In genomic region chr17:31129452-31129851, GRCm38 (mm10) we compare ENCODE assay signal across 21 mouse cellular contexts. TPM values are rescaled to one million over a fixed set of nuclear protein-coding genes. Genes with fewer than 3 reads are reported as not detected.
DNase-seq lines count a peak whose midpoint lies in the region; ATAC-seq and TF ChIP-seq lines count a peak whose summit lies in the region.
"Had no signal": no experiment of that assay in that cellular context is flagged by ENCODE, and none has a peak within 500 bp of the region (broad histone marks: within the 10 kb centered on the region; RNA-seq: fewer than 3 reads in every experiment).

Gene Tff3, minus strand, starts transcription at chr17:31129646.

- no peak for TF ChIP-seq EP300 in liver, postnatal 0 days (IDR thresholded peaks at IDR 0.05; ENCODE audit: low read depth)

- no peak within 1 kb of the TSS for H3K9ac ChIP-seq in hindbrain, embryonic 13.5 days
- H3K9ac ChIP-seq in liver, postnatal 0 days (replicated peaks): no peak within 1 kb of the TSS
- H3K9ac ChIP-seq: forebrain, embryonic 12.5 days; hindbrain, embryonic 14.5 days; midbrain, embryonic 12.5 days had no signal

- TF ChIP-seq CTCF in thymus, adult 2 months (IDR thresholded peaks at IDR 0.05; ENCODE audit: borderline replicate concordance, control insufficient read depth, extremely low read depth, insufficient read depth, low read length, poor library complexity): no peak
- no peak for TF ChIP-seq CTCF in liver, postnatal 0 days (IDR thresholded peaks at IDR 0.05; ENCODE audit: low read depth)

- WGBS in hindbrain, embryonic 10.5 days: 27% methylated on average over 2 of the region's 2 CpGs
- 21% methylated on average over 2 of the region's 2 CpGs for WGBS in hindbrain, embryonic 13.5 days
- 68% methylated on average over 2 of the region's 2 CpGs for WGBS in thymus, adult 2 months
- 31% methylated on average over 2 of the region's 2 CpGs for WGBS in liver, postnatal 0 days (ENCODE audit: insufficient replicate concordance)

- H3K4me2 ChIP-seq in hindbrain, embryonic 13.5 days: no peak within 1 kb of the TSS
- peak within 1 kb of the TSS; percentile 44 for H3K4me2 ChIP-seq in liver, postnatal 0 days (ENCODE audit: low read depth, low read length)
- H3K4me2 ChIP-seq: forebrain, embryonic 12.5 days; hindbrain, embryonic 14.5 days; midbrain, embryonic 12.5 days had no signal

- H3K27ac ChIP-seq in hindbrain, embryonic 10.5 days: no peak within 1 kb of the TSS
- no peak within 1 kb of the TSS for H3K27ac ChIP-seq in hindbrain, embryonic 13.5 days
- no peak within 1 kb of the TSS for H3K27ac ChIP-seq in thymus, adult 2 months (ENCODE audit: control insufficient read depth, insufficient read depth, low read length)
- H3K27ac ChIP-seq in liver, postnatal 0 days (ENCODE audit: low read depth): no peak within 1 kb of the TSS
- H3K27ac ChIP-seq: forebrain, embryonic 12.5 days; hindbrain, embryonic 14.5 days; left cerebral cortex, adult 2 months; midbrain, embryonic 12.5 days had no signal

- no peak for ATAC-seq in hindbrain, embryonic 13.5 days (ENCODE audit: low FRiP score)
- peak; percentile 67 for ATAC-seq in liver, postnatal 0 days
- ATAC-seq: lung, postnatal 0 days; Patski had no signal

- peak; percentile 25 for DNase-seq in hindbrain, embryonic 10.5 days (ENCODE audit: low spot score)
- DNase-seq in thymus, adult 2 months: no peak
- no peak for DNase-seq in thymus, postnatal 36 days
- peak; percentile 39 for DNase-seq in liver, postnatal 0 days
- DNase-seq in yolk sac, embryonic 10.5 days (ENCODE audit: low spot score): peak; percentile 74
- DNase-seq in adrenal gland, adult 2 months: no peak
- no peak for DNase-seq in ovary, postnatal 14 days (ENCODE audit: low spot score)
- DNase-seq: right cerebral cortex, postnatal 4 days; thymus, postnatal 4 days had no signal

- H3K9me3 ChIP-seq in hindbrain, embryonic 10.5 days: no peaks in the 10 kb centered on the region
- no peaks in the 10 kb centered on the region for H3K9me3 ChIP-seq in hindbrain, embryonic 13.5 days
- H3K9me3 ChIP-seq in liver, postnatal 0 days (ENCODE audit: low read length): no peaks in the 10 kb centered on the region
- H3K9me3 ChIP-seq: forebrain, embryonic 12.5 days; midbrain, embryonic 12.5 days had no signal

- no peak for TF ChIP-seq POLR2A in thymus, adult 2 months (IDR thresholded peaks at IDR 0.05; ENCODE audit: control insufficient read depth, extremely low read depth, insufficient read depth, low read length, poor library complexity)

- no peak within 1 kb of the TSS for H3K4me3 ChIP-seq in hindbrain, embryonic 10.5 days
- no peak within 1 kb of the TSS for H3K4me3 ChIP-seq in hindbrain, embryonic 13.5 days
- no peak within 1 kb of the TSS for H3K4me3 ChIP-seq in thymus, adult 2 months (ENCODE audit: control insufficient read depth, insufficient read depth, low read length)
- peak within 1 kb of the TSS; percentile 18 for H3K4me3 ChIP-seq in liver, postnatal 0 days (ENCODE audit: low read depth, low read length)
- H3K4me3 ChIP-seq: forebrain, embryonic 12.5 days; left cerebral cortex, adult 2 months; midbrain, embryonic 12.5 days had no signal

- no peaks in the 10 kb centered on the region for H3K27me3 ChIP-seq in hindbrain, embryonic 10.5 days (ENCODE audit: insufficient read depth, poor library complexity, severe bottlenecking)
- no peaks in the 10 kb centered on the region for H3K27me3 ChIP-seq in hindbrain, embryonic 13.5 days
- H3K27me3 ChIP-seq in thymus, adult 2 months (ENCODE audit: control insufficient read depth, insufficient read depth, low read length): no peaks in the 10 kb centered on the region
- H3K27me3 ChIP-seq in liver, postnatal 0 days (ENCODE audit: insufficient read depth, low read length): no peaks in the 10 kb centered on the region
- H3K27me3 ChIP-seq: forebrain, embryonic 12.5 days; midbrain, embryonic 12.5 days had no signal

- H3K4me1 ChIP-seq in hindbrain, embryonic 10.5 days (replicated peaks): peaks cover 22% of the 10 kb centered on the region
- H3K4me1 ChIP-seq in hindbrain, embryonic 13.5 days (replicated peaks): peaks cover 12% of the 10 kb centered on the region
- H3K4me1 ChIP-seq in thymus, adult 2 months (replicated peaks; ENCODE audit: control insufficient read depth, insufficient read depth, low read length): no peaks in the 10 kb centered on the region
- no peaks in the 10 kb centered on the region; the same call in 1 of the 2 replicates for H3K4me1 ChIP-seq in liver, postnatal 0 days (ENCODE audit: insufficient read depth)

- no peaks in the 10 kb centered on the region for H3K36me3 ChIP-seq in hindbrain, embryonic 10.5 days
- no peaks in the 10 kb centered on the region for H3K36me3 ChIP-seq in hindbrain, embryonic 13.5 days
- H3K36me3 ChIP-seq in thymus, adult 2 months (ENCODE audit: control insufficient read depth, insufficient read depth, low read length): no peaks in the 10 kb centered on the region
- H3K36me3 ChIP-seq in liver, postnatal 0 days (replicated peaks; ENCODE audit: insufficient read depth, low read length): 0 out of 2 replicates have a peak, but pooled peaks cover 7% of the 10 kb centered on the region
- H3K36me3 ChIP-seq: forebrain, embryonic 12.5 days; midbrain, embryonic 12.5 days had no signal

RNA-seq across cellular contexts. Expression of gene Tff3, which starts in this region (rescaled TPM):
- 1.1 TPM in 1 of 2 replicates, not detected in the other for polyA plus RNA-seq in hindbrain, embryonic 10.5 days (2016; fragmentation: Nextera tagmentation; extraction: Ambion mirVana)
- polyA plus RNA-seq in hindbrain, embryonic 13.5 days (2015; fragmentation: Nextera tagmentation; extraction: Ambion mirVana): 3.5 and 3.9 TPM in 2 replicates
- polyA plus RNA-seq in thymus, adult 2 months (2012; rRNA removed): 10.1 and 10.4 TPM in 2 replicates
- polyA plus RNA-seq in liver, postnatal 0 days (2015; fragmentation: Nextera tagmentation; extraction: Ambion mirVana): 932 and 1,034 TPM in 2 replicates
- total RNA-seq in adrenal gland, adult 2 months (2021): not detected
- polyA plus RNA-seq in adrenal gland, adult 2 months (2012; rRNA removed): 0.44 and 0.48 TPM in 2 replicates
- total RNA-seq: granulocyte monocyte progenitor cell, adult 5-6 weeks; layer of hippocampus, adult 8-10 months; left cerebral cortex, adult 2 months had no signal
- polyA plus RNA-seq: embryonic facial prominence, embryonic 14.5 days; heart, embryonic 14.5 days; kidney, embryonic 14.5 days; lung, postnatal 0 days; Patski had no signal

Comparison
In these comparisons a context has a peak if more than half of its experiments do, and no peak if none do; other contexts are left out.
1. RNA of gene Tff3 (polyA plus RNA-seq): 932 to 1,034 TPM in liver, postnatal 0 days; 10.1 to 10.4 TPM in thymus, adult 2 months, 3.5 to 3.9 TPM in hindbrain, embryonic 13.5 days, 0.44 to 0.48 TPM in adrenal gland, adult 2 months and 1.1 TPM in hindbrain, embryonic 10.5 days; every median in the first group is over 10 times any median in the second.
2. DNase-seq: peak in hindbrain, embryonic 10.5 days (single experiment), liver, postnatal 0 days (single experiment) and yolk sac, embryonic 10.5 days (single experiment); none in thymus, adult 2 months (single experiment), thymus, postnatal 36 days (0 of 2), adrenal gland, adult 2 months (single experiment) and ovary, postnatal 14 days (single experiment).